Mouse (Mus musculus) liver, embryonic 14.5 days (tissue): ENCODE data around the gene C1ql1. TPM values are rescaled to one million over a fixed set of nuclear protein-coding genes. Genes with fewer than 3 reads are reported as not detected.

Experiments
- ATAC-seq: fragments of 200-750 bp; cut with Nextera tagmentation; 2 replicates; pipeline ENCODE4 v1.8.0; 2017; ENCODE audit warnings: moderate number of reproducible peaks, mild to moderate bottlenecking, moderate library complexity; ENCODE audit not compliant: insufficient read depth
- DNase-seq, 3 experiments: peaks; one replicate each; pipeline ENCODE4 v3.0.0-alpha.2; 2012 to 2013; ENCODE audit warnings: low read depth in 3 of 3, low spot score in 3 of 3
- H3K27ac ChIP-seq: fragments of 300-500 bp; sonication (generic); 2 replicates; pipeline ENCODE4 v1.5.1; 2014; ENCODE audit warnings: moderate library complexity, mild to moderate bottlenecking, control low read depth, inconsistent platforms
- H3K27me3 ChIP-seq: fragments of 300-500 bp; sonication (generic); 2 replicates; pipeline ENCODE4 v1.6.1; 2014; ENCODE audit warnings: mild to moderate bottlenecking, low read length, moderate library complexity; ENCODE audit not compliant: control insufficient read depth, insufficient read depth
- H3K36me3 ChIP-seq: fragments of 300-500 bp; sonication (generic); replicated peaks from 2 replicates; pipeline ENCODE4 v1.6.1; 2014; ENCODE audit warnings: low read depth; ENCODE audit not compliant: control insufficient read depth, insufficient read depth
- H3K4me1 ChIP-seq, 2 experiments: fragments of 200-500 bp in 1 of 2; fragments of 300-500 bp in 1 of 2; sonication (generic) in 1 of 2; replicated peaks; 2 replicates each; pipeline ENCODE4 v1.6.1; 2012 to 2014; ENCODE audit warnings: antibody characterized with exemption in 1 of 2, inconsistent platforms in 1 of 2, low read length in 1 of 2; ENCODE audit not compliant: control insufficient read depth in 2 of 2, insufficient read depth in 2 of 2
- H3K4me2 ChIP-seq: fragments of 300-500 bp; sonication (generic); 2 replicates; pipeline ENCODE4 v1.6.1; 2014; ENCODE audit warnings: low read depth, mild to moderate bottlenecking, control low read depth, moderate library complexity
- H3K4me3 ChIP-seq, 2 experiments: fragments of 200-500 bp in 1 of 2; fragments of 300-500 bp in 1 of 2; sonication (generic) in 1 of 2; 2 replicates each; pipeline ENCODE4 v1.5.1; 2012 to 2014; ENCODE audit warnings: low read depth in 2 of 2, low read length in 2 of 2, mild to moderate bottlenecking in 2 of 2, control low read depth in 1 of 2, inconsistent platforms in 1 of 2, moderate library complexity in 1 of 2; ENCODE audit not compliant: insufficient read depth in 1 of 2
- H3K9ac ChIP-seq: fragments of 300-500 bp; sonication (generic); replicated peaks from 2 replicates; pipeline ENCODE4 v1.6.1; 2014; ENCODE audit warnings: mild to moderate bottlenecking, control low read depth, moderate library complexity
- H3K9me3 ChIP-seq: fragments of 300-500 bp; sonication (generic); 2 replicates; pipeline ENCODE4 v1.6.1; 2016; ENCODE audit warnings: low read length, mixed read lengths; ENCODE audit not compliant: control insufficient read depth
- CTCF ChIP-seq: IDR thresholded peaks from 2 replicates; pipeline ENCODE4 v1.5.1; 2016; ENCODE audit warnings: antibody characterized with exemption, low read depth, control low read depth
- EP300 ChIP-seq: IDR thresholded peaks from 2 replicates; pipeline ENCODE4 v1.6.1; 2016; ENCODE audit warnings: antibody characterized with exemption, low read depth
- WGBS: fragments of 180-500 bp; shearing (Covaris S2); extraction: QIAGEN DNeasy Blood & Tissue Kit; methylation state at CpG from one replicate; pipeline ENCODE4 v1.1.7; 2014; ENCODE audit not compliant: insufficient replicate concordance; 5-methylcytosine and 5-hydroxymethylcytosine counted together
- polyA plus RNA-seq, 2 experiments: library from polyadenylated mRNA; depleted of rRNA in 1 of 2; stranded (reverse) in 1 of 2; unstranded in 1 of 2; fragments of >200 nt; fragmentation: Nextera tagmentation in 1 of 2; extraction: Ambion mirVana in 1 of 2; gene quantifications; 2 replicates each; pipeline versions ENCODE4 v1.2.1 to v1.2.3; 2012 to 2014

Gene C1ql1
- polyA plus RNA-seq, 2 experiments: 0.17 TPM; not detected in 1

GRCm38 (mm10) chr11:102924557-102925350 lies 21.7 kb downstream of the C1ql1 start, which contains the start of gene Kif18b:
Gene Kif18b, minus strand, starts transcription at chr11:102925124.
- H3K4me1 ChIP-seq: peaks cover 4 to 16% of the 10 kb centered on the region in 2 experiments
- H3K27ac ChIP-seq: peak within 1 kb of the TSS; percentile 95
- peak within 1 kb of the TSS; percentile 87 for H3K4me2 ChIP-seq
- H3K9ac ChIP-seq: peak within 1 kb of the TSS; percentile 99
- no peaks in the 10 kb centered on the region for H3K27me3 ChIP-seq
- DNase-seq (peak; percentile 96 to 97 (median 96)), ATAC-seq (peak; percentile 92)
- WGBS: under 1% methylated on average over 62 of the region's 62 CpGs
- H3K4me3 ChIP-seq: peak within 1 kb of the TSS; percentile 94 to 95
- TF ChIP-seq EP300: no peak; the same call in 1 of the 2 replicates
- TF ChIP-seq CTCF: no peak
- peaks cover 31% of the 10 kb centered on the region for H3K36me3 ChIP-seq
- H3K9me3 ChIP-seq: no peaks in the 10 kb centered on the region

- H3K27me3 ChIP-seq: no peaks in the 10 kb centered on the region
- H3K36me3 ChIP-seq: peaks cover 41% of the 10 kb centered on the region
Observed at GRCm38 (mm10) chr11:102921491-102921890, 25.0 kb downstream of the C1ql1 start.

GRCm38 (mm10) chr11:102918077-102918476 lies 28.4 kb downstream of the C1ql1 start:
- Histone ChIP-seq H3K9me3 (no peaks in the 10 kb centered on the region), H3K27ac (no peak overlapping the region), H3K4me2 (no peak overlapping the region), H3K4me3 (no peak overlapping the region), H3K4me1 (peaks cover 4 to 6% of the 10 kb centered on the region in 2 experiments; a peak in 3 of 4 replicates), H3K36me3 (peaks cover 74% of the 10 kb centered on the region), H3K27me3 (no peaks in the 10 kb centered on the region), H3K9ac (no peak overlapping the region)
- DNase-seq: no peak
- WGBS: 82% methylated on average over 4 of the region's 4 CpGs
- no peak for ATAC-seq
- TF ChIP-seq EP300 (no peak), CTCF (no peak)

More at GRCm38 (mm10) chr11:102921491-102921890, 25.0 kb downstream of the C1ql1 start:
- DNase-seq (no peak), ATAC-seq (no peak)
- WGBS: 90% methylated on average over 6 of the region's 6 CpGs
- H3K9ac ChIP-seq: 0 out of 2 replicates have a peak overlapping the region, but pooled peaks have one; percentile 6
- no peak overlapping the region for H3K4me3 ChIP-seq
- no peak for TF ChIP-seq CTCF
- H3K4me1 ChIP-seq: peaks cover 4 to 16% of the 10 kb centered on the region in 2 experiments
- no peaks in the 10 kb centered on the region for H3K9me3 ChIP-seq
- H3K27ac ChIP-seq: no peak overlapping the region
- no peak overlapping the region for H3K4me2 ChIP-seq

- TF ChIP-seq EP300 (no peak), CTCF (no peak)
- WGBS: 89% methylated on average over 9 of the region's 9 CpGs
- H3K4me3 ChIP-seq: no peak overlapping the region
- H3K9ac ChIP-seq: no peak overlapping the region
- no peak overlapping the region for H3K4me2 ChIP-seq
- DNase-seq: no peak
- no peaks in the 10 kb centered on the region for H3K4me1 ChIP-seq
- peaks cover 74% of the 10 kb centered on the region for H3K36me3 ChIP-seq
- H3K27ac ChIP-seq: no peak overlapping the region
- no peak for ATAC-seq
- H3K9me3 ChIP-seq: no peaks in the 10 kb centered on the region
- no peaks in the 10 kb centered on the region for H3K27me3 ChIP-seq
Observed at GRCm38 (mm10) chr11:102915380-102915779, 31.1 kb downstream of the C1ql1 start.

- no peak overlapping the region for H3K4me2 ChIP-seq
- H3K9ac ChIP-seq: no peak overlapping the region
- H3K27me3 ChIP-seq: no peaks in the 10 kb centered on the region
- no peak overlapping the region for H3K27ac ChIP-seq
- H3K4me1 ChIP-seq: no peaks in the 10 kb centered on the region
- no peak for ATAC-seq
- H3K36me3 ChIP-seq: peaks cover 99% of the 10 kb centered on the region
- TF ChIP-seq EP300 (no peak), CTCF (no peak)
- H3K4me3 ChIP-seq: no peak overlapping the region
- H3K9me3 ChIP-seq: no peaks in the 10 kb centered on the region
- WGBS: 78% methylated on average over 7 of the region's 7 CpGs
- DNase-seq: no peak
Observed at GRCm38 (mm10) chr11:102911376-102911775, 35.1 kb downstream of the C1ql1 start.
